Mouse (Mus musculus) MEL (cell line): ENCODE data around the gene Slc4a1. TPM values are rescaled to one million over a fixed set of nuclear protein-coding genes. Genes with fewer than 3 reads are reported as not detected.

Source experiments
- DNase-seq: peaks from one replicate; pipeline ENCODE4 v3.0.0; 2011; ENCODE audit warnings: low read depth, low spot score
- H3K27ac ChIP-seq: 2 replicates; pipeline ENCODE4 v1.5.1; 2012; ENCODE audit warnings: low read depth, mild to moderate bottlenecking, control low read depth, low read length, moderate library complexity; ENCODE audit not compliant: control insufficient read depth
- H3K27me3 ChIP-seq, 2 experiments: fragments of 150-350 bp in 1 of 2; sonication (generic) in 1 of 2; 2 replicates each; pipeline ENCODE4 v1.6.1; 2012; ENCODE audit warnings: low read length in 2 of 2, mild to moderate bottlenecking in 2 of 2, improper control_type of control experiment in 1 of 2, moderate library complexity in 1 of 2; ENCODE audit not compliant: insufficient read depth in 2 of 2, control insufficient read depth in 1 of 2
- H3K36me3 ChIP-seq, 2 experiments: 2 replicates each; pipeline ENCODE4 v1.6.1; 2012 to 2014; ENCODE audit warnings: low read length in 2 of 2, improper control_type of control experiment in 1 of 2, inconsistent platforms in 1 of 2, mild to moderate bottlenecking in 1 of 2; ENCODE audit not compliant: insufficient read depth in 2 of 2, control insufficient read depth in 1 of 2
- H3K4me1 ChIP-seq, 2 experiments: fragments of 150-350 bp in 1 of 2; sonication (generic) in 1 of 2; 2 replicates each; pipeline ENCODE4 v1.6.1; 2012; ENCODE audit warnings: low read length in 2 of 2, improper control_type of control experiment in 1 of 2, mild to moderate bottlenecking in 1 of 2; ENCODE audit not compliant: insufficient read depth in 2 of 2, control insufficient read depth in 1 of 2
- H3K4me3 ChIP-seq, 2 experiments: fragments of 150-350 bp in 1 of 2; sonication (generic) in 1 of 2; 2 replicates each; pipeline ENCODE4 v1.5.1; 2012; ENCODE audit warnings: low read depth in 2 of 2, low read length in 2 of 2, mild to moderate bottlenecking in 2 of 2, moderate library complexity in 2 of 2, control low read depth in 1 of 2, improper control_type of control experiment in 1 of 2; ENCODE audit not compliant: control insufficient read depth in 1 of 2, insufficient read depth in 1 of 2
- H3K79me2 ChIP-seq: 2 replicates; pipeline ENCODE4 v1.6.1; 2012; ENCODE audit warnings: mild to moderate bottlenecking, low read length, moderate library complexity; ENCODE audit not compliant: control insufficient read depth, poor library complexity, insufficient read depth
- H3K9ac ChIP-seq: 2 replicates; pipeline ENCODE4 v1.6.1; 2012; ENCODE audit warnings: low read depth, mild to moderate bottlenecking, control low read depth, low read length, moderate library complexity; ENCODE audit not compliant: control insufficient read depth, poor library complexity, severe bottlenecking
- H3K9me3 ChIP-seq: fragments of 150-350 bp; sonication (generic); replicated peaks from 2 replicates; pipeline ENCODE4 v1.6.1; 2012; ENCODE audit warnings: mild to moderate bottlenecking, low read length, improper control_type of control experiment, moderate library complexity; ENCODE audit not compliant: insufficient read depth
- BHLHE40 ChIP-seq: IDR thresholded peaks from 2 replicates; pipeline ENCODE4 v1.6.1; 2012; ENCODE audit warnings: low read depth, mild to moderate bottlenecking, inconsistent platforms, low read length, improper control_type of control experiment, borderline replicate concordance
- CHD1 ChIP-seq: IDR thresholded peaks from 2 replicates; pipeline ENCODE4 v1.6.1; 2012; ENCODE audit warnings: low read depth, mild to moderate bottlenecking, inconsistent platforms, low read length, improper control_type of control experiment
- CHD2 ChIP-seq: IDR thresholded peaks from 2 replicates; pipeline ENCODE4 v1.6.1; 2011; ENCODE audit warnings: low read length, improper control_type of control experiment
- CTCF ChIP-seq, 3 experiments: IDR thresholded peaks in 2 of 3; conservative IDR thresholded peaks in 1 of 3; 2 replicates each; pipeline ENCODE4 v1.5.1; 2011 to 2012; ENCODE audit warnings: low read length in 3 of 3, low read depth in 2 of 3, mild to moderate bottlenecking in 2 of 3, improper control_type of control experiment in 1 of 3, inconsistent platforms in 1 of 3, mixed read lengths in 1 of 3, moderate library complexity in 1 of 3; ENCODE audit not compliant: control insufficient read depth in 1 of 3, insufficient read depth in 1 of 3, poor library complexity in 1 of 3, severe bottlenecking in 1 of 3
- E2F4 ChIP-seq: IDR thresholded peaks from 2 replicates; pipeline ENCODE4 v1.6.1; 2011; ENCODE audit warnings: low read depth, low read length, improper control_type of control experiment, borderline replicate concordance
- ELF1 ChIP-seq: IDR thresholded peaks from 2 replicates; pipeline ENCODE4 v1.6.1; 2014; ENCODE audit warnings: low read depth, mild to moderate bottlenecking, inconsistent platforms, low read length, improper control_type of control experiment, moderate library complexity
- EP300 ChIP-seq, 2 experiments: IDR thresholded peaks; 2 replicates each; pipeline ENCODE4 v1.6.1; 2011; ENCODE audit warnings: improper control_type of control experiment in 2 of 2, low read length in 2 of 2, low read depth in 1 of 2, mild to moderate bottlenecking in 1 of 2
- ETS1 ChIP-seq: IDR thresholded peaks from 2 replicates; pipeline ENCODE4 v1.6.1; 2012; ENCODE audit warnings: low read depth, mild to moderate bottlenecking, inconsistent platforms, low read length, improper control_type of control experiment, moderate library complexity
- GATA1 ChIP-seq: IDR thresholded peaks from 2 replicates; pipeline ENCODE4 v1.6.1; 2011; ENCODE audit warnings: low read depth, low read length, improper control_type of control experiment
- HCFC1 ChIP-seq: IDR thresholded peaks from 2 replicates; pipeline ENCODE4 v1.6.1; 2012; ENCODE audit warnings: low read depth, mild to moderate bottlenecking, inconsistent platforms, low read length, improper control_type of control experiment, moderate library complexity
- JUND ChIP-seq: IDR thresholded peaks from 2 replicates; pipeline ENCODE4 v1.6.1; 2011; ENCODE audit warnings: low read depth, mild to moderate bottlenecking, improper control_type of control experiment, low read length
- KAT2A ChIP-seq: conservative IDR thresholded peaks from 2 replicates; pipeline ENCODE4 v1.6.1; 2012; ENCODE audit warnings: low read depth, low read length, improper control_type of control experiment, inconsistent platforms
- MAFK ChIP-seq: IDR thresholded peaks from 2 replicates; pipeline ENCODE4 v1.6.1; 2011; ENCODE audit warnings: low read depth, mild to moderate bottlenecking, low read length, improper control_type of control experiment, borderline replicate concordance
- MAX ChIP-seq: IDR thresholded peaks from 2 replicates; pipeline ENCODE4 v1.6.1; 2011; ENCODE audit warnings: low read length, improper control_type of control experiment
- MAZ ChIP-seq: IDR thresholded peaks from 2 replicates; pipeline ENCODE4 v1.6.1; 2012; ENCODE audit warnings: low read depth, mild to moderate bottlenecking, inconsistent platforms, low read length, improper control_type of control experiment
- MXI1 ChIP-seq: IDR thresholded peaks from 2 replicates; pipeline ENCODE4 v1.6.1; 2011; ENCODE audit warnings: mild to moderate bottlenecking, low read depth, low read length, improper control_type of control experiment
- MYC ChIP-seq: IDR thresholded peaks from 2 replicates; pipeline ENCODE4 v1.6.1; 2011; ENCODE audit warnings: low read depth, mild to moderate bottlenecking, low read length, improper control_type of control experiment, moderate library complexity
- NELFE ChIP-seq: IDR thresholded peaks from 2 replicates; pipeline ENCODE4 v1.6.1; 2011; ENCODE audit warnings: low read depth, low read length, improper control_type of control experiment
- NRF1 ChIP-seq: IDR thresholded peaks from 2 replicates; pipeline ENCODE4 v1.6.1; 2014; ENCODE audit warnings: low read depth, mild to moderate bottlenecking, inconsistent platforms, low read length, improper control_type of control experiment, moderate library complexity; ENCODE audit not compliant: poor library complexity, insufficient read depth, severe bottlenecking
- POLR2A ChIP-seq, 2 experiments: IDR thresholded peaks; 2 replicates each; pipeline ENCODE4 v1.6.1; 2011 to 2012; ENCODE audit warnings: low read length in 2 of 2, mild to moderate bottlenecking in 2 of 2, control low read depth in 1 of 2, improper control_type of control experiment in 1 of 2, low read depth in 1 of 2, moderate library complexity in 1 of 2; ENCODE audit not compliant: control insufficient read depth in 1 of 2, insufficient read depth in 1 of 2, poor library complexity in 1 of 2
- POLR2AphosphoS5 ChIP-seq: IDR thresholded peaks from 2 replicates; pipeline ENCODE4 v1.6.1; 2012; ENCODE audit warnings: low read depth, borderline replicate concordance, mild to moderate bottlenecking, inconsistent platforms, low read length, moderate library complexity, mixed read lengths
- RAD21 ChIP-seq: IDR thresholded peaks from 2 replicates; pipeline ENCODE4 v1.6.1; 2011; ENCODE audit warnings: mild to moderate bottlenecking, low read depth, low read length, improper control_type of control experiment
- SIN3A ChIP-seq: IDR thresholded peaks from 2 replicates; pipeline ENCODE4 v1.6.1; 2012; ENCODE audit warnings: low read length, improper control_type of control experiment, inconsistent platforms
- SMC3 ChIP-seq: IDR thresholded peaks from 2 replicates; pipeline ENCODE4 v1.6.1; 2011; ENCODE audit warnings: low read depth, low read length, improper control_type of control experiment
- TBP ChIP-seq: IDR thresholded peaks from 2 replicates; pipeline ENCODE4 v1.8.0; 2011; ENCODE audit warnings: low read depth, low read length, improper control_type of control experiment
- TCF12 ChIP-seq: IDR thresholded peaks from 2 replicates; pipeline ENCODE4 v1.6.1; 2014; ENCODE audit warnings: low read depth, mild to moderate bottlenecking, inconsistent platforms, low read length, improper control_type of control experiment, moderate library complexity
- UBTF ChIP-seq: IDR thresholded peaks from 2 replicates; pipeline ENCODE4 v1.6.1; 2012; ENCODE audit warnings: low read depth, mild to moderate bottlenecking, inconsistent platforms, low read length, improper control_type of control experiment, moderate library complexity, borderline replicate concordance; ENCODE audit not compliant: insufficient read depth
- USF1 ChIP-seq: IDR thresholded peaks from 2 replicates; pipeline ENCODE4 v1.6.1; 2014; ENCODE audit warnings: low read depth, mild to moderate bottlenecking, inconsistent platforms, low read length, improper control_type of control experiment, moderate library complexity
- USF2 ChIP-seq, 2 experiments: IDR thresholded peaks; 2 replicates each; pipeline ENCODE4 v1.6.1; 2011 to 2012; ENCODE audit warnings: improper control_type of control experiment in 2 of 2, low read length in 2 of 2, borderline replicate concordance in 1 of 2, inconsistent platforms in 1 of 2, low read depth in 1 of 2, mild to moderate bottlenecking in 1 of 2; ENCODE audit not compliant: insufficient read depth in 1 of 2
- ZC3H11A ChIP-seq: IDR thresholded peaks from 2 replicates; pipeline ENCODE4 v1.6.1; 2012; ENCODE audit warnings: low read depth, mild to moderate bottlenecking, inconsistent platforms, low read length, improper control_type of control experiment
- ZKSCAN1 ChIP-seq: IDR thresholded peaks from 2 replicates; pipeline ENCODE4 v1.6.1; 2012; ENCODE audit warnings: low read depth, mild to moderate bottlenecking, inconsistent platforms, low read length, improper control_type of control experiment, moderate library complexity
- ZNF384 ChIP-seq: IDR thresholded peaks from 2 replicates; pipeline ENCODE4 v1.6.1; 2012; ENCODE audit warnings: low read depth, mild to moderate bottlenecking, inconsistent platforms, low read length, improper control_type of control experiment
- polyA plus RNA-seq, 2 experiments: library from polyadenylated mRNA; stranded (reverse) in 1 of 2; unstranded in 1 of 2; fragments of >175 nt in 1 of 2; fragments of >200 nt in 1 of 2; gene quantifications; 2 replicates each; pipeline versions ENCODE4 v1.2.1 to v1.2.4; 2012; ENCODE audit warnings: low replicate concordance in 2 of 2, low read depth in 1 of 2; ENCODE audit not compliant: insufficient read length in 2 of 2, insufficient read depth in 1 of 2, missing spikeins in 1 of 2
- total RNA-seq: library from RNA; depleted of rRNA; stranded (reverse); fragments of 300-350 nt; gene quantifications from 2 replicates; pipeline ENCODE4 v1.2.3, GENCODE M21; 2012

Gene Slc4a1
- total and polyA plus RNA-seq, 3 experiments: 0.23 to 0.35 TPM; not detected in 1

DNA sequence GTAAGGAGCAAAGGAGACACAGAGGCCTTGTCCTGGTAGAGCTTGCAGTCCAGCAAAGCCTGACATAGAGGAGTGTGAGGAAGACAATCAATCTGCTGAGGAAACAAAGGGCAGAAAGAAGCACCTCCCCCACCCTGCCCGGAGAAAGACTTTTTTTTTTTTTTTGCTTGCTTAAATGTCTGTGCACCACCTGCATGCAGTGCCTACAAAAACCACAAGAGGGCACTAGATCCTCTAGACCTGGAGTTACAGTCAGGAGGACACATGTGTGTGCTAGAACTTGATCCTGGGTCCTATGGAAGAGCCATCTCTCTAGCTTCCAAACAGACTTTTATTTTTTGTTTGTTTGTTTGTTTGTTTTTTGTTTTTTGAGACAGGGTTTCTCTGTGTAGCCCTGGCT, 66.2 kb downstream of the Slc4a1 start:
- Histone ChIP-seq H3K9me3 (no peaks in the 10 kb centered on the region), H3K36me3 (peaks cover 0 to 9% of the 10 kb centered on the region in 2 experiments; a peak in 2 of 4 replicates), H3K9ac (0 out of 2 replicates have a peak overlapping the region, but pooled peaks have one; percentile 7), H3K27ac (no peak overlapping the region), H3K79me2 (peaks cover 19% of the 10 kb centered on the region), H3K4me1 (peaks cover 2 to 10% of the 10 kb centered on the region in 2 experiments; a peak in 3 of 4 replicates), H3K4me3 (no peak overlapping the region), H3K27me3 (no peaks in the 10 kb centered on the region)
- peak; percentile 70 to 93 (median 93) for TF ChIP-seq CTCF (IDR thresholded peaks at IDR 0.05 in 2 of 3, conservative IDR thresholded peaks at IDR 0.05 in 1 of 3; ENCODE audit: control insufficient read depth in 1 of 3, insufficient read depth in 1 of 3, low read depth in 2 of 3, low read length in 3 of 3, poor library complexity in 1 of 3, severe bottlenecking in 1 of 3)
- TF ChIP-seq JUND: 0 out of 2 replicates have a peak, but pooled peaks have one; percentile 26
- no peak for TF ChIP-seq POLR2A (IDR thresholded peaks at IDR 0.05; ENCODE audit: control insufficient read depth in 1 of 2, insufficient read depth in 1 of 2, low read depth in 1 of 2, low read length in 2 of 2, poor library complexity in 1 of 2)
- TF ChIP-seq SIN3A: peak; percentile 84
- TF ChIP-seq SMC3: peak; percentile 87
- peak; percentile 86 for TF ChIP-seq RAD21
- no peak for TF ChIP-seq CHD2
- TF ChIP-seq TBP: peak; percentile 47; the same call in 1 of the 2 replicates
- TF ChIP-seq POLR2AphosphoS5: no peak
- peak; percentile 51; the same call in 1 of the 2 replicates for TF ChIP-seq MXI1
- peak in 1 of 2 experiments; percentile 34; a peak in 1 of 4 replicates for TF ChIP-seq EP300 (IDR thresholded peaks at IDR 0.05; ENCODE audit: low read depth in 1 of 2, low read length in 2 of 2)
- TF ChIP-seq ZKSCAN1: peak; percentile 79; the same call in 1 of the 2 replicates
- no peak for TF ChIP-seq USF2 (IDR thresholded peaks at IDR 0.05; ENCODE audit: borderline replicate concordance in 1 of 2, insufficient read depth in 1 of 2, low read depth in 1 of 2, low read length in 2 of 2)
- TF ChIP-seq NRF1: no peak
- TF ChIP-seq UBTF: no peak
- no peak for TF ChIP-seq CHD1
- TF ChIP-seq USF1: peak; percentile 40; the same call in 1 of the 2 replicates
- peak; percentile 66; the same call in 1 of the 2 replicates for TF ChIP-seq MAZ
- no peak for TF ChIP-seq NELFE
- peak; percentile 92 for TF ChIP-seq MYC
- peak; percentile 49; the same call in 1 of the 2 replicates for TF ChIP-seq ETS1
- TF ChIP-seq MAX: peak; percentile 72
- no peak for TF ChIP-seq MAFK
- peak; percentile 99 for TF ChIP-seq ZNF384
- no peak for TF ChIP-seq E2F4
- peak; percentile 72 for TF ChIP-seq HCFC1
- TF ChIP-seq GATA1: no peak
- TF ChIP-seq KAT2A: no peak
- TF ChIP-seq ZC3H11A: peak; percentile 61
- TF ChIP-seq BHLHE40: peak; percentile 62
- TF ChIP-seq TCF12: no peak
- 0 out of 2 replicates have a peak, but pooled peaks have one; percentile 23 for TF ChIP-seq ELF1
- peak; percentile 95 for DNase-seq
